In the genomic region with DNA sequence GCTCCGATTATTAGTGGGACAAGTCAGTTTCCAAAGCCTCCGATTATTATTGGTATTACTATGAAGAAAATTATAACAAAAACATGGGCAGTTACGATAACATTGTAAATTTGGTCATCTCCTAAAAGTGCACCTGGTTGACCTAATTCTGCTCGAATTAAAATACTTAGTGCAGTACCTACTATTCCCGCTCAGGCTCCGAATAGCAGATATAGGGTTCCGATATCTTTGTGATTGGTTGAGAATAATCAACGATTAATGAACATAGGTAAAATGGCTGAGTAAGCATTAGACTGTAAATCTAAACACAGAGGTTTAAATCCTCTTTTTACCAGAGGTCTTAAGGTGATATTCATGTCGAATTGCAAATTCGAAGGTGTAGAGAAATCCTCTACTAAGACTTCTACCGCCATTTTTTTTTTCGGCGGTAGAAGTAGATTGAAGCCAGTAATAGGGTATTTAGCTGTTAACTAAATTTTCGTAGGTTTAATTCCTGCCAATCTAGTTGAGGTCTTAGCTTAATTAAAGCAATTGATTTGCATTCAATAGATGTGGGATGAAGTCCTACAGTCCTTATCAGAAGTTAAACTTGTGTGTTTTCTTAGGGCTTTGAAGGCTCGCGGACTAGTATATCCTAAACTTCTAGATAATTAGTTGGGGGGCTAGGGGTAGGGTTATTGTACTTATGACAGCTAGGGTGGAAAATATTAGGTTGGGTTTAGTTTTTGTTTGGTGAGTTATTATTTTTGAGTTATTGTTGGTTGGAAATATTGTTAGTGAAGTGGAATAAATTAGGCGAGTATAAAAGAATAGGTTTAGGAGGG, we compare ENCODE assay signal across 8 mouse cellular contexts. TPM values are rescaled to one million over a fixed set of nuclear protein-coding genes. Genes with fewer than 3 reads are reported as not detected.
DNase-seq lines count a peak whose midpoint lies in the region; ATAC-seq and TF ChIP-seq lines count a peak whose summit lies in the region.
"Not testable (repeated sequence)": the region's sequence is repeated elsewhere in the genome, so short reads cannot be mapped to it uniquely, and the experiment has no call there.
"Had no signal": no experiment of that assay in that cellular context is flagged by ENCODE, and none has a peak within 500 bp of the region (broad histone marks: within the 10 kb centered on the region; RNA-seq: fewer than 3 reads in every experiment).

No protein-coding gene starts in this region.

- not testable (repeated sequence) for H3K4me3 ChIP-seq in forebrain, embryonic 14.5 days (ENCODE audit: low read depth, low read length); heart, postnatal 0 days (ENCODE audit: low read depth, low read length); intestine, embryonic 16.5 days (ENCODE audit: low read length); liver, embryonic 12.5 days; neural tube, embryonic 14.5 days (ENCODE audit: low read depth, low read length)

- H3K36me3 ChIP-seq in forebrain, embryonic 14.5 days (ENCODE audit: control insufficient read depth, insufficient read depth, low read length); heart, postnatal 0 days (replicated peaks; ENCODE audit: control insufficient read depth, insufficient read depth, low read length); intestine, embryonic 16.5 days (ENCODE audit: control insufficient read depth, insufficient read depth, low read length); liver, embryonic 12.5 days; neural tube, embryonic 14.5 days (ENCODE audit: control insufficient read depth, insufficient read depth, low read length): not testable (repeated sequence)

- TF ChIP-seq CTCF in heart, postnatal 0 days (IDR thresholded peaks at IDR 0.05; ENCODE audit: low read depth) = not testable (repeated sequence)

- ATAC-seq in common myeloid progenitor, adult 5-6 weeks (replicated peaks; ENCODE audit: low read depth, poor library complexity, severe bottlenecking) = peak; percentile 49
- peak; percentile 89 for ATAC-seq in forebrain, embryonic 14.5 days
- peak; percentile 82 for ATAC-seq in heart, postnatal 0 days (ENCODE audit: insufficient read depth, low read depth)
- ATAC-seq in intestine, embryonic 16.5 days = peak; percentile 92
- peak; percentile 82 for ATAC-seq in liver, embryonic 12.5 days
- peak; percentile 67 for ATAC-seq in megakaryocyte-erythroid progenitor cell, adult 5-6 weeks (replicated peaks; ENCODE audit: low FRiP score, low TSS enrichment, poor library complexity, severe bottlenecking)
- peak; percentile 92 for ATAC-seq in neural tube, embryonic 14.5 days (ENCODE audit: low read depth)

- DNase-seq in forebrain, embryonic 14.5 days (ENCODE audit: low spot score); heart, postnatal 0 days (ENCODE audit: low spot score): not testable (repeated sequence)

- H3K4me2 ChIP-seq in forebrain, embryonic 14.5 days (ENCODE audit: low read length); heart, postnatal 0 days (ENCODE audit: low read depth, low read length); intestine, embryonic 16.5 days (ENCODE audit: low read depth, low read length); liver, embryonic 12.5 days; neural tube, embryonic 14.5 days (ENCODE audit: low read depth, low read length): not testable (repeated sequence)

- H3K27me3 ChIP-seq in forebrain, embryonic 14.5 days (replicated peaks; ENCODE audit: control insufficient read depth, insufficient read depth, low read length); heart, postnatal 0 days (ENCODE audit: control insufficient read depth, insufficient read depth, low read length); intestine, embryonic 16.5 days (replicated peaks; ENCODE audit: control insufficient read depth, insufficient read depth, low read length); liver, embryonic 12.5 days (replicated peaks); neural tube, embryonic 14.5 days (ENCODE audit: control insufficient read depth, insufficient read depth, low read length): not testable (repeated sequence)

- not testable (repeated sequence) for H3K9me3 ChIP-seq in forebrain, embryonic 14.5 days (replicated peaks; ENCODE audit: control insufficient read depth, low read length); heart, postnatal 0 days (replicated peaks; ENCODE audit: control insufficient read depth, low read length); intestine, embryonic 16.5 days (ENCODE audit: control insufficient read depth, low read length); liver, embryonic 12.5 days (replicated peaks); neural tube, embryonic 14.5 days (ENCODE audit: control insufficient read depth, low read length)

- WGBS in forebrain, embryonic 14.5 days = 92% methylated on average over 16 of the region's 17 CpGs
- 77% methylated on average over 16 of the region's 17 CpGs for WGBS in heart, postnatal 0 days
- 83% methylated on average over 16 of the region's 17 CpGs for WGBS in intestine, embryonic 16.5 days
- 80% methylated on average over 16 of the region's 17 CpGs for WGBS in liver, embryonic 12.5 days (ENCODE audit: insufficient replicate concordance)
- 93% methylated on average over 16 of the region's 17 CpGs for WGBS in neural tube, embryonic 14.5 days

- not testable (repeated sequence) for H3K4me1 ChIP-seq in forebrain, embryonic 14.5 days (ENCODE audit: control insufficient read depth, insufficient read depth, low read length); heart, postnatal 0 days (ENCODE audit: control insufficient read depth, insufficient read depth); intestine, embryonic 16.5 days (ENCODE audit: control insufficient read depth, insufficient read depth, low read length); liver, embryonic 12.5 days; neural tube, embryonic 14.5 days (ENCODE audit: control insufficient read depth, insufficient read depth, low read length)

- TF ChIP-seq EP300 in heart, postnatal 0 days (IDR thresholded peaks at IDR 0.05; ENCODE audit: low read depth) = not testable (repeated sequence)

- H3K9ac ChIP-seq in forebrain, embryonic 14.5 days (ENCODE audit: low read length); heart, postnatal 0 days (replicated peaks; ENCODE audit: low read depth, low read length); intestine, embryonic 16.5 days (ENCODE audit: low read depth, low read length); liver, embryonic 12.5 days; neural tube, embryonic 14.5 days (replicated peaks; ENCODE audit: low read depth, low read length): not testable (repeated sequence)

- not testable (repeated sequence) for H3K27ac ChIP-seq in forebrain, embryonic 14.5 days (ENCODE audit: low read depth, low read length); heart, postnatal 0 days (ENCODE audit: low read depth); intestine, embryonic 16.5 days (ENCODE audit: low read length); liver, embryonic 12.5 days; neural tube, embryonic 14.5 days (ENCODE audit: low read depth, low read length)

RNA-seq across cellular contexts. Expression of gene Gad2, which starts 32.4 kb away (rescaled TPM):
- total RNA-seq in common myeloid progenitor, adult 5-6 weeks (2017) = not detected in 2 replicates
- 38.7 and 43.1 TPM in 2 replicates for polyA plus RNA-seq in forebrain, embryonic 14.5 days (2014; fragmentation: Nextera tagmentation; extraction: Ambion mirVana)
- 0.04 TPM in 1 of 2 replicates, not detected in the other for total RNA-seq in heart, postnatal 0 days (2014; rRNA removed; ENCODE audit: low replicate concordance)
- polyA plus RNA-seq in heart, postnatal 0 days (2015; fragmentation: Nextera tagmentation; extraction: Ambion mirVana) = 0.11 and 0.32 TPM in 2 replicates
- not detected in 2 replicates for polyA plus RNA-seq in intestine, embryonic 16.5 days (2015; fragmentation: Nextera tagmentation; extraction: Ambion mirVana)
- not detected in 2 replicates for polyA plus RNA-seq in liver, embryonic 12.5 days (2016; fragmentation: Nextera tagmentation; extraction: Ambion mirVana)
- total RNA-seq in megakaryocyte-erythroid progenitor cell, adult 5-6 weeks (2014; fragmentation: Nextera tagmentation) = not detected in 2 replicates
- total RNA-seq in megakaryocyte-erythroid progenitor cell, adult 5-6 weeks (2017) = not detected in 2 replicates
- polyA plus RNA-seq in neural tube, embryonic 14.5 days (2014; fragmentation: Nextera tagmentation; extraction: Ambion mirVana) = 31.0 and 38.5 TPM in 2 replicates
- polyA plus RNA-seq: urinary bladder, adult 2 months had no signal

Comparison
In these comparisons a context has a peak if more than half of its experiments do, and no peak if none do; other contexts are left out.
1. RNA of gene Gad2, which starts 32.4 kb away (polyA plus RNA-seq): 38.7 to 43.1 TPM in forebrain, embryonic 14.5 days and 31.0 to 38.5 TPM in neural tube, embryonic 14.5 days; 0.11 to 0.32 TPM in heart, postnatal 0 days, not detected in liver, embryonic 12.5 days and not detected in intestine, embryonic 16.5 days; every median in the first group is over 10 times any median in the second.
2. Peak in every context shown above with its lines, with median percentiles within 50 percentile points of each other: ATAC-seq.